Mouse (Mus musculus) hematopoietic stem cell, adult 5-6 weeks (primary cell): ENCODE results near the gene Armh4. TPM values are rescaled to one million over a fixed set of nuclear protein-coding genes. Genes with fewer than 3 reads are reported as not detected.
A peak's percentile ranks its signal among the peaks of the same experiment; 100 is the strongest.

Experiments
- ATAC-seq, 2 experiments: fragments of 125-278 bp in 1 of 2; replicated peaks in 1 of 2; 2 replicates each; pipeline ENCODE4 v1.8.0; 2016 to 2017; ENCODE audit warnings: inconsistent platforms in 2 of 2, mild to moderate bottlenecking in 2 of 2, moderate number of reproducible peaks in 2 of 2, low read depth in 1 of 2, moderate TSS enrichment in 1 of 2; ENCODE audit not compliant: low FRiP score in 2 of 2, poor library complexity in 2 of 2, severe bottlenecking in 2 of 2, insufficient read depth in 1 of 2, low TSS enrichment in 1 of 2
- total RNA-seq: library from RNA; stranded (forward); fragments of 172-1452, 232-1000 nt; gene quantifications from 2 replicates; pipeline ENCODE4 v1.2.3, GENCODE M21; 2017

Armh4 gene
- total RNA-seq, 1 experiment from 2014 or later = 0.74 TPM

DNA sequence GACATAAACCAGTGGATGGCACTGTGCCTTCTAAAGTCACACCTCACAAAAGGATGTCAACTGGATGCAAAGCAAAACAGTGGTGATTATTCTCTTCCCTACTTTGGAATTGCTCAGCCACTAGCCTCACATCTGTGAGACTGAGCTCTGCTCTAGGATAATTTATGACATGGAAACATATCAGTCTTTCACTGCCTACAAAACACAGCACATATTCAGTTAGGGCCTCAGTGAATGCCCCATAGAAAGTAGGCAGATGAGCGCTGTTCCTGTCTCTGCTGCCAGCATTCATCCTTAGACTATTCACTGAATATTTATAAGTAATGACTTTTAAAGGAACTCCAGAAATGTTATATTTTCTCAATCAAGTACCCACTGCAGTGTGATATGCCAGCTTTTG, 37.3 kb downstream of the Armh4 start:
- no peak for ATAC-seq

DNA sequence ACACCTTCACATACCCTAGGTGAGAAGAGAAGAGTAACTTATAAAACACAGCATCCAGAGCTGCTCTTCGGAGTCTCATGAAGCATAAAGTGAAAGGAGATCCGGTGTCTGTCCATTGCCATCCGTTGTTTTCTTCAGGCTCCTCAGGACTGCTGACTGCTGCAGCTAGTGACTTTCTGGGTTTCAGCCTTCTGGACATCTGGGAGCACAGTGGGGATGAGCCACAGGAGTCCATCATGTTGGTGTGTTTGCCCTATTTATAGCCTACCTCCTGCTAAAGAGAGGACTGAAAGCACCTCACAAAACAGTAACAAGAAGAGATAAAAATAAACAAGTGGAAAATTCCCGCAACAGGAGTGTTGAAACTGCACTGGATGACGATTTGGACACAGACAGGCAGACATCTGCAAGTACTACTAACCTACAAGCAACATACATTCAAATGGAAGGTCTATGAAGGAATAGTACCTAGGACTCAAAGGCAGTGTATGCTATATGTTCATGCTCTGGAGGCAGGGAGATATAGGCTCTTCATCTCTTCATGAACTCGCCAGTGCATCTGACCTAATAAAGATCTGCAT, 39.1 kb downstream of the Armh4 start:
- ATAC-seq = no peak

DNA sequence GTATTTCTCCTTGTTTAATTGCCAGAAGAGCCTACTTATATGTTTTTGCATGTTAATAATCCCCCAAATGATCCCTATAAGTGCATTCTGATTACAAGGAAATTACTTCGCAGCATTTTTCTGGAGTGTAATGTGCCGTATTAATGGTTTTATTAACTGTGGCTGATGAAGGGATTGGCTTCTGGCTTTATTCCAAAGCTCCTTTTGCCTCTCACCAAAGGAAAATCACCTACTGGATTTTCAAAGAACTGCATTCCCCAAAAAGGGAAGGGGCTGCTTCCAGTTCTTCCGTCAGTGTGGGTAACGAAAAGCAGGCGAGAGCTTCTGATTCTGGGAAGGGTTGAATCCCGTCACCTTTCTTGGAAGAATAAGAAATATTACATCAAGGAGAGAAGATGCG, 43.9 kb downstream of the Armh4 start:
- ATAC-seq = no peak

DNA sequence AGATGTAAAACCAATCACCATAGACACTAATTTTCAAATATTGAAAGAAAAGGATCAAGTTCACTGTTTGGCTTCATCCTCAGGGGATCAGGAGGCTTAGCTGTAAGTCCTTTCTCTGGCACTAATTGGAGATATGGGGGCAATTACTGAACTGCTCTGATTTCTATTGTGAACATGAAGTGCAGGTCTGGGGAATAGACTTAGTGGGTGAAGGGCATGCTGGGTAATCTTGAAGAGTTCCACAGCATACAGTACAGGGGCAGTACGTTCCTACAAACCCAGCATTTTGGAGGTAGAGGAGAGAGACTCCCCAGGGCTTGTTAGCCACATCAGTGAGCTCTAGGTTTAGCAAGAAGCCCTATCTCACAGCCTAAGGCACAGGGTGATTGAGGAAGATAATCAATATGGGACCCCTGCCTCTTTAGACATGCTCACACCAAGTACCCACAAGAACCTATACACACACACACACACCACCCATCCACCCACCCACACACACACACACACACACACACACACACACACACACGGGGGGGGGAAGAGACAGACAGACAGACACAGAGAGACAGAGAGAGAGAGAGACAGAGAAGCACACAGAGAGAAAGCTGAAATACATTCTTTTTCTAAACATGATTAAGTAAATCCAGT, 44.6 kb downstream of the Armh4 start:
- no peak for ATAC-seq

DNA sequence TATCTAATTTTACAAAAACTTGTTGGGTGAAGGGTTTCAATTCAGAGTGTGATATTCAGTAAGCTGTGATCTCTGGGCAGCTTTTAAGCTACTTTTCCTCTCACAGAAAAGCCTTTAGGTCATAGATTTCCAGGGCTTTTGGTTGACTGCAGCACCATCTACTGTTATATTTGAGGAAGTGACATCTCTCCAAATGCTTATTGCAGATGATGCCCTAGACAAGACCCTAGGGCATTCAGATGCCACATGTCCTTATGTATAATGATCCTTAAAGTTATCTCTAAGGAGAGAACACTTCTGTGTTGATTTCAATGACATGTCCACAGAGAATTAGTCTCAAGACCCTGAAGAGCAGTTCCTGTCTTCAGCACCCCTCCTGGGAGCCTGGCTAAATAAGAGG, 49.2 kb downstream of the Armh4 start:
- peak; percentile 12 to 32; a peak in 1 of 4 replicates for ATAC-seq

DNA sequence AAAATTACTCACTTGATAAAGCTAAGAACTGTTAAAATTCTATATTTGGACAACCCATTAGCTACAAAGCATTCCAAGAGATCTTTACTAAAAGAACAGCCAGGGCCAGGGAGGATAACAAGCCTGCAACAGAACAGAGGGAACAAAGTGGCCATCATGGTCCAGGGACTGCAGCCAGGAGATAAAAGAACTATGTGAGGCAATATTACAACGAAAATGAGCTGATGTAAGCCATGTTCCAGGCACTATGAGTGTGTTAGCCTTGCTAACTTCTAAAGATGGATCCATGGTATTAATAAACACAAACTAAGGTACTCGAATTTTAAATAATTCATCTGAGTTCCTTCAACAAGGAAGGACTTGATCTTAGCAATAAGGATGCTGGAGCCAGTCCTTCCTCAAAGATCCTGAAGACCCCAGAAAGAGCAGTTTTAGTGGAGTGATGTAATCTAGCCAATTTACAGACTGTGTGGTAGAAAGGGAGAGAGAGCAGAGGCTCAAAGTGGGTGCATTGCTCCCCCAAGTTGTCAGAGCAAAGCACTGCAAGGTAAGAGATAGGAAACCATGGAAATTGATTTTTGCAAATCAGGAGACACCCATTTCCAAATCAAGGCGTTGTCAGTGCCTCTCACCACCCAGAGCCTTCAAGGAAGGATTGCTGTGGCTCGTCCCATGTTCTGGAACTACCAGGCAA, 59.7 kb downstream of the Armh4 start:
- no peak for ATAC-seq

DNA sequence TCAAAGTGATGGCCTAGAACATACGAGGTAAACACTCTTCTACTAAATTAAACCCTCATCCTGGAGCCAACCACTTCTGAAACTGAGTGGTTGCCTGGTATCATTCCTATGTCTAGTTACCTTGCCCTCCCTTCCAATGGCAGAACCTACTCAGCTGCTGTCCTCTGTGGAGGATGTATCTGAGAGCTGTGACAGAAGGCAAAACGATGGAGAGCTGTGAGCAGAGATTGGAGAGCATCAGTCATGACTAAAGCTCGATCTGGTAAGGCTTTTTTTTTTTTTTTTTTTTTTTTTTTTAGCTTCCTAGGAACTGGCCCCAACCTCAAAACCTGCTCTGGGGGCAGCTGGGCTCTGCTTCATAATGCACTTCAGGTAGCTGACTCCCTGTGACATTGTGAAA, 60.4 kb downstream of the Armh4 start:
- no peak for ATAC-seq

DNA sequence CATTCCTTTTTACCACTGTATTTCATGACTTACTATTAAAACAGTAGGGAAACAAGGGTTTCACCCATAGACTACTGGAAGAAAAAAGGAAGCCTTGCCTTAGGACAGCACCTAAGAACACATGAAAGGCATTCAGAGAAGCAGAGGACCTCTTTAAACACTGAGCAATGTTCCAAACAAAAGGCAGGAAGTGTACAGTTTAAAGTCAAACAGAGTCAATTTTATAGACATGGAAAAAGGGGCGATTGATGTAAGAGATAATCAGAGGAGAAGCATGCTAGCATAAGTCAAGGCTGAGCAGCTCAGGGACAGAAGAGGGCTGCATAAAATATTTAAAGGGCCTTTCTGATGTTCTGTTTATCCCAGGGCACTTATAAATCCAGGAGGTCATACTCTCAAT, 61.9 kb downstream of the Armh4 start:
- ATAC-seq = no peak

DNA sequence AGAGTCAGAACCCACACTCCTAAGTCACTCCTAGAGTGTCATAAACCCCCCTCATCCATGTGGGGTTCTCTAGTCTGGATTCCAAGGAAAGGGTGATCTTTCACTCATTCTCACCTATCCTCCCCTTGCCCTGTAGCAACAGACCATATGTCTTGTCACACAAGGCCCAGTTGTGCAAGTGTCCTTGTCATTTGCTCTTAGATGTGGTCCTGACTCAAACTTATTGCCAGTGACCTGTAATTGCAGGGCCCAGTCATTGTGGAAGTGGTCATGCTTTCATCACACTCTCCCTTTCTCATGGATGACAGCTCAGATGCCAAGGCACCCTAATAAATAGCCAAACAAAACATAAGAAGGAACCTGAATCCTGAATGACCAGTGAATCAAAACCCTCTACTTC, 63.5 kb downstream of the Armh4 start:
- ATAC-seq = no peak

DNA sequence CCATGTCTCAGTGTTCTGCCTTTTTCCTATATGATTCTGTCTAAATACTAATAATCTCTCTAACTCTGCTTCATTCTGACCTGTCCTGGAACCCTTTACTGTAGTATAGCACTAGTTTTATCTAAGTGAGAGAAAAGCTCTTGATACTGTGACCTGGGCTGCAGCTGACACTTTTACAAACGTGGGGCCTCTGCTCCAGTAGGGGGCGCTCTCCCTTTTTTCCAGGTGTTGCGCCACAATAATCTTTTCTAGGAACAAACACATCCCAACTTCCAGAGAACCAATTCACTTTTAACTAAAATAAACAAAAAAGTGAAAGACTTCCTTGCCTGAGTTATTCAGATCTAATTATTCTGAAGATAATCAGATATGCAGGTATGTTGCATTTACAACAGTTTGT, 72.2 kb downstream of the Armh4 start:
- no peak for ATAC-seq

DNA sequence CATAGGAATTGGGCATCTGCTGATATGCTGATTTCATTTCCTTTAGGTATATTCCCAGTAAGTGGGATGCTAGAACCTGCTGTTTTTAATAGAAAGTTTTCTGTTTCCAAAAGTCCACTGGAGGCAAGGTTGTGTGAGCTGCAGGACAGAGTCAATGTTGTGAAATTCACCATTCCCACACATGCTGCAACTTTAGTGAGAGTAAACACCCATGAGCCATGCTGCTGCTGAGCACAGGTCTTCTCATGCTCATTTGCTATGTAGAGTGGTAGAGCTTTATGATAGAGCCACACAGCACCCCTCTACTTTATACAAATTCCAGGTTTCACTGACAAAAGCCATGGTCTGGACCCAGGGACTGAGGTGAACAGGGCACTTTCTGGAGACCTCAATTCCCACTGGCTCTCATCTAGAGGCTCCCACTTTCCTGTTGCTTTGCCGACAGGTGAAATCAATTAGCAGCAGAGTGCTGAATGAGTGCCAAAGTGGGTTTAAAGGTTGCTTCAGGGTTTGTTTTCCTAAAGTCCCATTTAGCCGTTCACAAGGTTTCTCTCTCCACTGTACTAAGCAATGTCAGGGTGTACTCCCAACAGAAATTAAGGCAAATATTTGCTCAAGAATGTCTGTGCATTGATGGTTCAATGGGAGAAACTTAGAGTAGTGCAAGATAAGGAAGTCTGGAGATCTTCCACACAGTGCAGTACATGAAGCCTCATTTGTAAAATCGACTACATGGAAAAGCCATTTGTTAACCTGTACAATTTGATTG, 79.6 kb downstream of the Armh4 start:
- no peak for ATAC-seq

DNA sequence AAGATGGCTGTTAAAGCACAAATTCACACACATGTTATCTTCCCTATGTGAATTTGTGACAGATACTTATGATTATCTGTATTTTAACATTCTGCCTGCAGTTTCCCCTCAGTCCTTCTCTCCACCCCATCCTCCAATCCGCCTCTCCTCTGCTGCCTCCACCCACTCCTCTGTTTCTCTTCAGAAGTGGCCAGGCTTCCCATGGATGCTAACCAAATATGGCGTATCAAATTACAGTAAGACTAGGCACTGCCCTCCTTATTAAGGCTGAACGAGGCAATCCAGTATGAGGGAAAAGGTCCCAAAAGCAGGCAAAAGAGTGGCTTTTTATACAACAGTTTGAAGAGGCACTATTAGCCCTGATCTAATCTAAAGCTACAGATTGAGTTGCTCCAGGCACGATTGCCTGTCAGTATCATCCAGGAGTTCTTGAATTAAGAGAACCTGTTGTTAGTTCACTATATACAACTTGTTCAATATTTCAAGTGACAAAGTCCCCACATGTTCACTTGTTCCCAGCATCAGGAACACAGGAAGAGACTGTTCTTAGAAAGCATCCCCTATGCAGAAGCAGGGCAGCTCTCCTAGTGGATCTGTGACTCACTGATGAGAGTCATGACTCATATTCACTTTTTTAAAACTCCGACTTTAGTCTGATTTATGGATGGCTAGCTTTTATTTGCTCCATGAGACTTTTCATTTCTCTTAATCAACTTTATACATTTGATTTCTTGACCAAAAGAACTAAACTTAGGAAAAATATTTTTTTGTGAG, 103.5 kb downstream of the Armh4 start:
- no peak for ATAC-seq

DNA sequence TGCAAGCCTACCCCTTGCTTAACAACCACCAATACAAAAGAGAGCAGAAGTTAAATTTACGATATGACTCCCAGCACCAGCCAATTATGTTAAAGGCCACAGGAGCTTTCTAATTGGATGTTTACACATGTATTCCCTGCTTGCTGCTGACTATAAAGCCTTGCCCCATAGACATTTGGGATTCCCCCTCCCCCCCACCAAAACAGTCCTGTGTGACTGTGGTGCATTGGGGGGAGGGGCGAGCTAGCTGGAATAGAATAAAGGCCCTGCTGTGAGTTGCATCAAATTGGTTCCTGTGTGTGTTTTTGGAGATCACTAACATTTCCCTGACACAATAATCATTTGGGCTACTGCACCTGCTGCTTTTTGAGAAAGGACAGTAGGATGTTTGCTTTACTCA, 106.6 kb downstream of the Armh4 start:
- ATAC-seq = no peak

DNA sequence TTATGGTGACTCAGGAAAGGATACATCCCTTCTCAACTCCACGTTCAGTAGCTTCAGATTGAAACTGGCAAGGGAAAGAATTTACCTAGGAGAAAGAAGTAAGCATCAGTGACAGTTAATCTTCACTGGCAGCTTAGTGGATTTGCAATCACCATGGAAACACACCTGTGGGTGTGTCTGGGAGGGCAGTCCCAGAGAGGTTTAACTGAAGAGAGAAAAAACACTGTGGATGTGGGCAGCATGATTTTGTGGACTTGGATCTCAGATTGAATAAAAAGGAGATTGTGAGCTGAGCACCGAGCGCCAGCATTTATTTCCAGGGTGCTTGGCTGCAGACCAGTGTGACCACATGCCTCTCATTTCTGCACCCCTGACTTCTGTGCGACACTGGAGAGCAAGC, 122.7 kb downstream of the Armh4 start:
- ATAC-seq = no peak

DNA sequence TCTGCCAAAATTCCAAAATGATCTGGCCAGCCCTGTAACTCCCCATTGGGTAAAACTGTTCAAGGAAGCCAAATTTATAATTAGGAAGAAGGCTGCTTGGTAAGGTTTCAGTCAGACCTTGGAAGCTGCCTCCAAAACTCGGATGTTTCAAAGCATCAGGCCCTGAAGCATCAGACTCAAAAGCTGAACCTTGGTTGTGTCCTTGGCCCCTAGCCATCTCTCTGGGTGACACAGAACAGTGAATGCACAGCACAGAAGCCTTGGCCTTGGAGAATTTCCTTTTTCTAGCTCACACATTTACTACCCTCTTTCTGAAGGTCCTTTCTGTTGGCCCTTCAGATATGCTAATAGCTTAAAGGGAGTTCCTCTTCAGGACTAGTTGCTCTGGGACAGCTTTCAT, 134.0 kb downstream of the Armh4 start:
- no peak for ATAC-seq

DNA sequence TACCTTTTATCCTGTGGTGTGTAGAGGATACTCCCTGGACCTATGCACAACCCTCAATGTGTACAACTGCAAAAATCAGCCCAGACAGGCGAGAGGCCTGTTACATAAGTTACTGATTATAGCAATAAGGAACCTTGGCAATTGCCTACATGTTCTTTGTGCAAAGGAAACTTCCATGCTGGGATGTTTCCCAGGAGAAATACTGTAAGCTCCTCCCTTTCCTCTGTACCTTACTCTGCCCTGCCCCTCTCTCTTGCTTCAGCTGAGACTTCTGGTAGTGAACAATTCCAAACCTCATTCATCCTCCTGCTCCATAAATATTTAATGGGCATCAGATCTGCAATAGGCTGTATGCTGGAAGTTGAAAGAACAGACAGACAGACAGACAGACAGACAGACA, 145.8 kb downstream of the Armh4 start:
- ATAC-seq = no peak

DNA sequence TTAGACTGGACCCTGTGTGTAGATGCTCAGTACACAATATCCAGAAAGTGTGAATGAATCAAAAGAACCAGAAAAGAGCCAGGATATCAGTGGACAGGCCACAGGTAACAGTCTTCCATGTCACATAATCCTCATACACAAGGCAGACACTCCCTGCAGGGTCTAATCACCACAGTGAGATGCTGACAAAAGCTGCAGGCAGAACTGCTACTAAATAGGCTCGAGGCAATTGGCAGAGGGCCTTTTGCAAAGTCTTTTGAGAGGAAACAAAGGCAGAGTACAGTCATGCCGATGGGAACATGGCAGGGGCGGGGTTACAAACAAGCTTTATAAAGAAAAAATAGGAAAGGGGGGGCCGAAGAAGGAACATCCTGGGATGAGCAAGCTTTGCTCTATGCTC, 157.1 kb downstream of the Armh4 start:
- no peak for ATAC-seq
